Mouse (Mus musculus) neural tube, embryonic 13.5 days (tissue): ENCODE measurements around the gene Gm17124. TPM values are rescaled to one million over a fixed set of nuclear protein-coding genes. Genes with fewer than 3 reads are reported as not detected.
"Not testable (repeated sequence)": the region's sequence is repeated elsewhere in the genome, so short reads cannot be mapped to it uniquely, and the experiment has no call there.

ENCODE experiments used
- ATAC-seq: fragments of 200-750 bp; cut with Nextera tagmentation; 2 replicates; pipeline ENCODE4 v1.8.0; 2017; ENCODE audit warnings: low read depth, mild to moderate bottlenecking, moderate TSS enrichment, moderate library complexity
- H3K27ac ChIP-seq: fragments of 300-500 bp; sonication (generic); replicated peaks from 2 replicates; pipeline ENCODE4 v1.5.1; 2015; ENCODE audit warnings: moderate library complexity, mild to moderate bottlenecking, inconsistent platforms
- H3K27me3 ChIP-seq: fragments of 300-500 bp; sonication (generic); 2 replicates; pipeline ENCODE4 v1.6.1; 2015; ENCODE audit warnings: mild to moderate bottlenecking, inconsistent platforms
- H3K36me3 ChIP-seq: fragments of 300-500 bp; sonication (generic); 2 replicates; pipeline ENCODE4 v1.6.1; 2015; ENCODE audit warnings: mild to moderate bottlenecking, inconsistent platforms
- H3K4me1 ChIP-seq: fragments of 300-500 bp; sonication (generic); replicated peaks from 2 replicates; pipeline ENCODE4 v1.6.1; 2015; ENCODE audit warnings: inconsistent platforms
- H3K4me2 ChIP-seq: fragments of 300-500 bp; sonication (generic); 2 replicates; pipeline ENCODE4 v1.6.1; 2015; ENCODE audit warnings: inconsistent platforms, mild to moderate bottlenecking, moderate library complexity
- H3K4me3 ChIP-seq: fragments of 300-500 bp; sonication (generic); 2 replicates; pipeline ENCODE4 v1.5.1; 2015; ENCODE audit warnings: mild to moderate bottlenecking, inconsistent platforms
- H3K9ac ChIP-seq: fragments of 300-500 bp; sonication (generic); 2 replicates; pipeline ENCODE4 v1.6.1; 2015; ENCODE audit warnings: moderate library complexity, mild to moderate bottlenecking, inconsistent platforms
- H3K9me3 ChIP-seq: fragments of 300-500 bp; sonication (generic); 2 replicates; pipeline ENCODE4 v1.6.1; 2016; ENCODE audit warnings: inconsistent platforms
- WGBS: fragments of 180-500 bp; shearing (Covaris S2); methylation state at CpG from one replicate; pipeline ENCODE4 v1.1.7; 2015; 5-methylcytosine and 5-hydroxymethylcytosine counted together
- microRNA-seq: library from miRNA; unstranded; fragments of <30 nt; microRNA quantifications from one replicate; pipeline ENCODE4, GENCODE M21; 2016
- polyA plus RNA-seq: library from polyadenylated mRNA; unstranded; fragments of >200 nt; fragmentation: Nextera tagmentation; extraction: Ambion mirVana; gene quantifications from 2 replicates; pipeline ENCODE4 v1.2.1, GENCODE M21; 2015

Gm17124 gene
- not detected in 2 replicates for polyA plus RNA-seq

DNA sequence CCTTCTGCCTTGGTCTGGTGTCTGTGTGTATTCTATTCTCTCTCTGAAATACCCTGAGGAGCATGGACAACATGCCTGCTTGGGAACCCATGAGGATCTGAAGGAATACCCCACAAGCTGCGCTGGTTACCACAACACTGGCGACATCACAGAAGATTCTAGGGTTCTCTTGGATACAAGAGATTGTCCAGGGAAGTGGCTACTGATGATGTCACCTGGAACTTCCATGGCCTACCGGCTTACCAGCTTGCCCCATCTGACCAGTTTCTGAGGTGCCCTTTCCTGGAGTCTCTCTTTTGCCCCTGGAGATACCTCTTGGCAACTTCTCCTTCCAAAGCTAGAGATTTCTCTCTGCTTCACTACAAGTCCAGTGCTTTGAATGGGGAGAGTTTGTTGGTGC is at the start of gene Gm17124:
TSS of gene Gm17124 (minus strand) at position 101 of the 400 bp plus-strand sequence.
- H3K9ac ChIP-seq, H3K4me3 ChIP-seq, H3K27me3 ChIP-seq, H3K4me2 ChIP-seq, ATAC-seq, H3K9me3 ChIP-seq, H3K27ac ChIP-seq, H3K4me1 ChIP-seq, H3K36me3 ChIP-seq: not testable (repeated sequence)
- no CpG with 5 or more reads among the region's 3 CpGs for WGBS

DNA sequence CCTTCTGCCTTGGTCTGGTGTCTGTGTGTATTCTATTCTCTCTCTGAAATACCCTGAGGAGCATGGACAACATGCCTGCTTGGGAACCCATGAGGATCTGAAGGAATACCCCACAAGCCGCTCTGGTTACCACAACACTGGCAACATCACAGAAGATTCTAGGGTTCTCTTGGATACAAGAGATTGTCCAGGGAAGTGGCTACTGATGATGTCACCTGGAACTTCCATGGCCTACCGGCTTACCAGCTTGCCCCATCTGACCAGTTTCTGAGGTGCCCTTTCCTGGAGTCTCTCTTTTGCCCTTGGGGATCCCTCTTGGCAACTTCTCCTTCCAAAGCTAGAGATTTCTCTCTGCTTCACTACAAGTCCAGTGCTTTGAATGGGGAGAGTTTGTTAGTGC is 42.1 kb upstream of the Gm17124 start, which contains the start of gene Gm3633:
TSS of gene Gm3633 (minus strand) at position 101 of the 400 bp plus-strand sequence.
- H3K4me3 ChIP-seq, H3K36me3 ChIP-seq, H3K4me2 ChIP-seq, ATAC-seq, H3K27me3 ChIP-seq, H3K27ac ChIP-seq, H3K4me1 ChIP-seq, H3K9ac ChIP-seq, H3K9me3 ChIP-seq: not testable (repeated sequence)
- WGBS: 57% methylated on average over 1 of the region's 2 CpGs

Small RNA genes lying within 50 kb of the gene (microRNA-seq; reads per million reads assigned to microRNA genes)
- not detected for gene Gm23620
- not detected for gene Gm25228

Other genes with a start within 250 kb of the Gm17124 start
- not detected in 2 replicates for gene Gm8005, start 160.2 kb downstream of the Gm17124 start, polyA plus RNA-seq
- not detected in 2 replicates for gene Gm8011, start 136.0 kb downstream of the Gm17124 start, polyA plus RNA-seq
- not detected in 2 replicates for gene Gm8020, start 97.5 kb downstream of the Gm17124 start, polyA plus RNA-seq
- not detected in 2 replicates for gene Gm8024, start 75.6 kb downstream of the Gm17124 start, polyA plus RNA-seq
- not detected in 2 replicates for gene Gm3633, start 42.0 kb upstream of the Gm17124 start, polyA plus RNA-seq
- gene Gm10378, start 56.1 kb upstream of the Gm17124 start, polyA plus RNA-seq: not detected in 2 replicates
- gene Gm3015, start 168.9 kb upstream of the Gm17124 start, polyA plus RNA-seq: not detected in 2 replicates
- not detected in 2 replicates for gene Gm10377, start 198.1 kb upstream of the Gm17124 start, polyA plus RNA-seq